Mouse (Mus musculus) retina, postnatal 7 days (tissue): ENCODE data around the gene Aqp9.

ENCODE experiments used
- DNase-seq: peaks from one replicate; pipeline ENCODE4 v3.0.0-alpha.2; 2012; ENCODE audit warnings: low read depth, low spot score

The Aqp9 gene

DNA sequence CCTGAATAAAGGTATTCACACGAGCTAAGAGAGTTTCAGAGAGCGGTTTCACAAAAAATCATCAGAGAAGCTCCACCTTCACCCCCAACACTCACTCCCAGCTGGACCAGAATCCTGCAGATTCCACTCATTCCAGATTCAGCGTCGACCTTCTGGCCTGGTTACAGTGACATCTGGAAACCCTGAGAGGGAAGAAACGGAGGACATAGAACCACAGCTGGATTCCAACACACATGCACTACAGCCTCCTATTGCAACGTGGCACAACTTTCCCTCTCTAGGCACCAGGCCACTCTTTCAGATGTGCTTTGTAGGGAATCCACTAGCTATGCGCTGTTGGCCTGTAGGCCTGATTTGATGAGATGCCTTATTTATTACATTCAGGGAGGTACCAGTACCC is 102.0 kb downstream of the Aqp9 start:
- no peak for DNase-seq

DNA sequence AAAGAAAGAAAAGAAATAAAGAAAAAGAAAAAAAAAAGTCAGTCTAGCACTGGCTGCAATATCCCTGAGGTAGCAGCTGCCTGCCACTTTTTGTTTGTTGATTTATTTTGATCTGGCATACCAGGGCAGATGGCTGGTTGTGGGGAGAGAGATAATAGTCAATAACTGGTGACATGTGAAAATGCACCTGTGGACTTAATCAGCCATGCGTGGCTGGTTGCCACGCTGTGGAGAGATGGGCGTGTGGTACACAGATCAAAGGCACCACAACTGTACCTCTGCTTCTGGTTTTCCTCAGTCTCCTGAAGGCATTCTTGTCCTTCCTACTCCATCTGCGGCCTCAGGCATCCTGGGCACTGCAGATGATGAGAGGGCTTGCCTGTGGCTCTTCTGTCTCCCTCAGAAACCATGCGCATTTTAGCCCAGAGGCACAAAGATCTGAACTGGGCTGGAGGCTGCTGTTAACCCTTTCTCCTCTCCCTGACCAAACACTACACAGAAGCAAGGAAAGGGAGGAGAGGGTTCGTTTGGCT is 103.1 kb downstream of the Aqp9 start:
- DNase-seq, result no peak

DNA sequence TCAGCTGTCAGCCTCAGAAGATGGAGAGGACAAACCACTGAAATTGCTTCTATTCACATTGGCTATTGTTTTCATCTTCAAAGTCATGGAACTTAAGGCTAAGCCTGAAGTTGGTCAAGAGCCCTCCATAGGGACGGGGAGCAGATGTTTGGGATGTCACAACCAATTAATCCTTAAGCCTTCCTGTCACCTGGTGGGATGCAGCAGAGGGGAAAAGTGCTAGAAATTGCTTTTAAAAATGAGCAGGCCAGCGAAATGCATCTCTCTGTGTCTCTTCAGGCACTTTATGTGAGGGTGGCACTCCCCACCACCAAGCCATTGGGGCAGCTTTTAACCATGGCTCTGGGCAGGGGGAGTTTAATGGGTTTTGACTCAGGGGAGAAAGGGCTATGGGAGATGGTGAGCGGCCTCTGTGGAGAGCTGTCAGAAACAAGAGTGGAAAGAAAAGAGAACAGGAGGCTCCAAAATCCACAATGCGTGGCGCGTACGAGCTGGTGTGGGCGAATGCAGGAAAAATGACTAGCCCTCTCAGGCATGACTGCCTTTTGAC is 104.1 kb downstream of the Aqp9 start:
- no peak for DNase-seq

- DNase-seq, result no peak
Measured at GRCm38 (mm10) chr9:71063551-71063950, 104.9 kb downstream of the Aqp9 start.

DNA sequence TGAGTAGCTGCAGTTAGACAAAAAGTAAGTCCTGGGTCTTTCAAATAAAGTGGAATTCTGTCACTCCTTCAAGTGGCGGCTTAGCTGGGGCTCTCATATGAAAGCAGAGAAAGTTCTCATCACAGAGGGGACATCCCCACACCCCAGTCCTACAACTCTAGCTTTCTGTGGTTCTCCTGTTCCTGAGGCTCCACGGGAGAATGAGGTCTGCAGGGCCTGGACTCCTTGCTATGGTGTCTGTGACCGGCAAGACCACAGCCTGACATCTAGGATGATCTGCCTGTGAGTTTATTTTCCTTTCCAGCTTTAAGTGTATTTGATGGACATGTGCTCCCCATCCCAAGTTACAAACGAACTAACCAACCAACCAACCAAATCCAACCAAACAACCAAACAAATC is 105.5 kb downstream of the Aqp9 start:
- no peak for DNase-seq

DNA sequence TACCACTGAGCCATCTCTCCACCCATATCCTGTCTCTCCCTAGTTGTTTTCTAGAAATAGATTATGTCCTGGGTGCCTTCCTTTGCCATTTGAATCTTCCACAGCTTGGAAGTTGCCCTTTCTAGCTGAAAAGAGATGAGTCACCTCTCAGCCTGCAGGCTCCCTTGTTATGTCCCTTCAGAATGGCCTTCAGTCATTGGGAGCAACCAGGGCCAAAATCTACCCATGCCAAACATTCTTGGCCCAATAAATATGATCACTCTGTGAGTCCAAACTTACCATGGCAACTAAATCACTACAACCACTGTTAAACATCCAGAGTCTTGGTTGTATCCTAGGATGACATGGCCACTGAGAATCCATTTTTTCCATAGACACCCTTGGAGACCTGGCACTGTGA is 106.2 kb downstream of the Aqp9 start:
- DNase-seq, result no peak
